Mouse (Mus musculus) NIH3T3 (cell line): ENCODE measurements at regions not wholly inside any gene's neighbourhood (a gene's known extent, or its start where the extent isn't known, plus 50 kb on each side); places are given as distances from the start of the nearest gene placed in this dataset.

Source experiments
- DNase-seq: peaks from one replicate; pipeline ENCODE4 v3.0.0-alpha.2; 2012; ENCODE audit warnings: low read depth

DNA sequence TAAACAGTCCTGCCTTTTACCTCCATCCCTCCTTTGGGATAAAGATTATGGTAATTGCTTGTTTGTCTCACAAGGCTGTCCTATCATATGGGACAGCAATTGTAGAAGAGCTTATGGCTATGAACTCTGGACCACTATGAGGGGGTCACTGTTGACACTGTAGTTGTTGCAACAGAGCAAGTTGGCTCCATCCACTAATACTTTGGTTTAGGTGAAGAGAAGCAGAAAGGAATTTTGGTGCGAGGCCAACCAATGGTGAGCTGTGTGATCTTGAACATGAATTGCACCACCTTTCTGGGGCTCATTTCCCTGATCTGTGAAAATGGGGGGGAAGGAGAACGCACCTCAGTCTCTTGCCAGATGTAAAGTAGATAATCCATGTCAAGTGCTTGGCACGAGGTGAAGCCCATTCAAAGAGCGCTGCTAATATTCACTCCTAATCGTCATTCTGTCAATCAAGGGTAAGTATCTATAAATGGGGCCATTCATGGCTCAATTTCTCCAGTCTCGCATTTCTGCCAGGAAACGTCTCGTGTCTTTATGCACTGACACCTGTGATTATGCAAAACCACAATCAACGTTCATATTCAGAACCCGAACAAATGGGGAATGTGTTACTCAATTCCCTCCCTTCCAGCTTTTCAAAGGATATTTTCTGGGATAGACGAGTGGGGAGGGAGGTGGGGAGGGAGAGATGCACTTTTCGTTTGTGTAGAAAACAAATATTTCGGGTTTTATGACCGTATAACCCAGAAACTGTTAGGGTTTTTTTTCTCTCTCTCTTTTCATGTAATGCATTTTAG lies 133.3 kb upstream of the Jun start:
- peak; percentile 54 for DNase-seq

DNA sequence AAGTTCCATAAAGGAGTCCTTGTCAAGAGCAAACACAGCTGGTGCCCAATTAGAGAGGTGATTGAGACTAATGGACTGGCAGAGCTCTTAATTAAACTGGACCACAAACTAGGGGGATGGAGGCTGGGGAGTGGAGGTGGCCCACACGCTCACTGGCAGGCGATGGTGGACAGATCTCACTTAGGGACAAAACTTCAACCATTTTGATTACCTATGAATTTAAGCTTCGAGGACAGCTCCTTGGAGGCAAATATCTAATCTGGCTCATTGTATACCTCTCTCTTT lies 133.8 kb upstream of the Jun start:
- DNase-seq = no peak

DNA sequence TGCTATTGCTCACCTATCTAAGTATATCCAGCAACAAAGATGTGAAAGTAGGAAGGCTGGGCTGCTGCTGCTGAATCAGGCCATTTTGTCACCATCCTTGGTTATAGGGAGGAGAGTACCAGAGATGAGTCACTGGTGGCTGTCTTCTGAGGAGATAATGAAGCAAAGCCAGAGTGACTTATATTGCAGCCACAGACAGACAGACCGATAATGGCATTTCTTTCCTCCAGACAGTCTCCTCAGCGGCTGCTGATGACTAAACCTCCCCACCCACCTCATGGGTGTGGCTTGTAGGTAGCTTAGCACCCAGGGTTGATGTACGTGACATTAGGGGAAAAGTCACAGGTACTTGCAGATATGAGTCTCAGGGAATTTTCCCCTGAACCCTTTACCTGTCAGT lies 136.1 kb upstream of the Jun start:
- DNase-seq = no peak

- DNase-seq = no peak
These were observed 139.8 kb upstream of the Jun start for GRCm38 (mm10) chr4:95191654-95192406.

- no peak for DNase-seq
These were observed 140.5 kb upstream of the Jun start for GRCm38 (mm10) chr4:95192562-95192961.

- DNase-seq = peak; percentile 82
These were observed 141.0 kb upstream of the Jun start for GRCm38 (mm10) chr4:95193028-95193427.

DNA sequence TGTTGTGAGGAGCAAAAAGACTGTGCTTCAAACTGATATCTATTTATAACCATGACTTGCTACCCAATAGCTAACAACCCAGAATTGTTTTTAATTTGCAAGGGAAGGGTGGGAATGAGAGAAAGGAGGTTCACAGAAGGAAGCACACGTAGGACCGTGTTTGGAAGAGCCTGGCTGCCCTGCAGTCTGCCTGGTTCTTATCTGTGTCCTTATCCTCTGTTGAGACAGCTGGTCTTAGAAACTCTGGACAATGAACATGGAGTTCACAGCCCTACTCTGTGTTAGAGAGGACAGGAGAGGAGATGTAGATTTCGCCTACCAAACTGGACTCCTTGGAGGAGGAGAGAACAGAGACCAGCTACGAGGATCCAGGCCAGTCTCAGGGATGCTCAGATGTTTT lies 141.5 kb upstream of the Jun start:
- no peak for DNase-seq

DNA sequence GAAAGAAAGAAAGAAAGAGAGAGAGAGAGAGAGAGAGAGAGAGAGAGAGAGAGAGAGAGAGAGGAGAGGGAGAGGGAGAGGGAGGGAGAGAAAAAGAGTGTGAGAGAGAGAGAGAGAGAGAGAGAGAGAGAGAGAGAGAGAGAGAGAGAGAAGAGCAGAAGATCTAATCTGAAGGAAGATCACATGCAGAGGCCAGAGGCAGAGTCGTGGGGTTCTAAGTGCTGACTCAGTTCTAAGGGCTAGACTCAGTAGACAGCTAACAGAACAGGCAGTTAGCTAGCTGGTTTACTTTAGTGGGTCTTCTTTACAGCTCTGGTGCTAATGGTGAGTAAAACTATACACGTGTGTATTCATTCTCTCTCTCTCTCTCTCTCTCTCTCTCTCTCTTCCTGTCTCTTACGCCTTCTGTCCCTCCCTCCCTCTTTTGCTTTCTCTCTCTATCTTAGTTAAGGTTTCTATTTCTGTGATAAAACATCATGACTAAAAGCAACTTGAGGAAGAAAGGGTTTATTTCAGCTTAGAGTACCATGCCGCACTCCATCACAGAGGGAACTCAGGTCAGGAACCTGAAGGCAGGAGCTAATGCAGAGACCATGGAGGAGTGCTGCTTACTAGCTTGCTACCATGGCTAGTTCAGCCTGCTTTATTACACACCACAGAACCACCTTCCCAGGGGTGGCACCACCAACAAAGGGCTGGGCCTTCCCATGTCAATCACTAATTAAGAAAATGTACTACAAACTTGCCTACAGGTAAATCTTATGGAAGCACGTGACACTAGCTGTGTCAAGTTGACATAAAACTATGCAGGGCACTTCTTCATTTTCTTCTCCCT lies 142.8 kb upstream of the Jun start:
- DNase-seq = no peak

GRCm38 (mm10) chr4:95196106-95196505 lies 144.1 kb upstream of the Jun start:
- DNase-seq = no peak

GRCm38 (mm10) chr4:95197077-95197711 lies 145.2 kb upstream of the Jun start:
- no peak for DNase-seq

GRCm38 (mm10) chr4:95199394-95199793 lies 147.4 kb upstream of the Jun start:
- no peak for DNase-seq

DNA sequence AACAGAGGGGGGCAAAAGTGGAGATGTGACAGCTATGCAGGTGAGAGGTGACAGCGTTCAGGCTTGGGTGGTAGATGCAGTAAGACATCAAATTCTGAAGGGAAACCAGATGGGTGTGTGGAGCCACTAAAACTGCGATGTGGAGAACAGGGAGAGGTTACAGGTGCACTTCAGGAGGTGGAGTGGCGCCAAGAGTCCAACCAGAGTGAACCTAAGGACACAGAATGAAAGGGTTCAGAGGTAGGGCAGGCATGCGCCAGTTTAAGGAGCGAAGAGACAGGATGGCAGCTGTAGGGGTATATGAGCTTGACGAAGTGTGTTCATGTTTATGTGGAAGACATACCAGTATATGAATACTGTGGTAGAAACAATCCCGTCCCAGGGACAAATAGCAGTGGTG lies 148.1 kb upstream of the Jun start:
- DNase-seq = no peak

DNA sequence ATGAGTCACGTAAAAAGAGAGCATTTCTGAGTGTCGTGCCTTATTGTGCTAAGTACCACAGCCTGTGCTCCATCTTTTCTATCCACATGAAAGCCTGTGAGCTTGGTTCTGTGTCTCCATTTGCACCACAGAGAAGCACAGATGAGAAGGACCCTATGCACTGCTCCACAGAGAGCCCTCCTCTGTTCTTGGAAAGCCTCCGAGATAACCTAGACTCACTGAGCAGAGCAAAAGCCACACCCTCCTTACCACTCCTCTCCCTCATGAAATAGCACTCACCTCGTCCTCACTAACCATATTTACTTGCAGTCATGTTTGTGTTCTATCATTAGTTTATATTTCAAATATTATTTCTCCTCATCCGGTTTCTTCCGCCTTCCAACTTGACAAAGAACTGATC lies 150.5 kb upstream of the Jun start:
- DNase-seq = no peak

- DNase-seq = peak; percentile 87
These were observed 151.6 kb upstream of the Jun start for GRCm38 (mm10) chr4:95203577-95203976.

DNA sequence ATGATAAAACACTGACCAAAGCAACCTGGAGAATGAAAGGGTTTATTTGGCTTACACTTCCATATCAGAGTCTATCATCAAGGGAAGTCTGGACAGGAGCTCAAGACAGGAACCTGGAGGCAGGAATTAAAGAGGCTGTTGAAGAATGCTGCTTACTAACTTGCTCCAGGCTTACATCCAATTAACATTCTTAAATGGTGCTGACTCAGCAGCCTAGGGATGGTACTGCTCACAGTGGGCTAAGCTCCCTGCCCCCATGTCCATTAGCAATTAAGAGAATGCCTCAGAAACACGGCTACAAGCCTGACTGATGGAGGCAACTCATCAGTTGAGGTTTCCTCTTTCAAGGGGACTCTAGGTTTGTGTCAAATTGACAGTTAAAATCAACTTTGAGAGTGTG lies 153.3 kb upstream of the Jun start:
- no peak for DNase-seq

DNA sequence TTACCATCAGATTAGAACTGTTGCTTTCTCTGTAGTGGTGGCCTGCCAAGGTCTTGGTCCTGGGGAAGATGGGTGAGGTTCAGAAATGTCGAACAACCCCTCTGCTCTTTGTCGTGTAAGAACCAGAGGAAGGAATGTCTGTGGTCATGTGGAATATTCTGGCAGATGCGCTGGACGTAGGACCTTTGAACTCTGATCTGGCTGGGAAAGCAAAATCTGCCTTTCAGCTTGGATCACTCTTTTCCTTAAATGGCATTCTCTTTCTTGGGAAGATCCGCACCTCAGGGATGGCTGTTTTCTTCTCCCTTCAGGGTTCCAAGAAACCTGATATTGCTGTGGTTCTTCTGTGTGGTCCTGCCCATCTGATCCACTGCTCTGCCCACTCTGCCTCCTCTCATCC lies 155.8 kb upstream of the Jun start:
- DNase-seq = peak; percentile 50

DNA sequence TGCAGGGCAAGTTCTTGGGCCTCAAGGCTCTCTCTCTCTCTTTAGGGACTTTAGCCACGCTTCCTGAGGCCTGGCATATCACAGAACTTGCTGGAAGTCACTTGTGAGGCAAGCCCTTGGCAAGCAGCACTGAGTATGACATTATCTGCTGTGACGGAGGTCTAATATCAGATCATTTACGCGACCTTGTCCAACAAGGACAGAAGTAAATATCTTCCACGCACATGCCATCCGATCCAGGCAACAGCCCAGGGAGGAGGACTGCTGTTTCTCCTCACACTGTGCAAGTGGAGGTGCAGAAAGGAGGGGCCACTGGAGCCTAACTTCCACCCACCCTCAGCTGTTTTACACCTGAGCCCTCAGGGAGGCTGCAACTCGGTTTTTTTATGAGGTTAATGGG lies 156.8 kb upstream of the Jun start:
- DNase-seq = no peak

DNA sequence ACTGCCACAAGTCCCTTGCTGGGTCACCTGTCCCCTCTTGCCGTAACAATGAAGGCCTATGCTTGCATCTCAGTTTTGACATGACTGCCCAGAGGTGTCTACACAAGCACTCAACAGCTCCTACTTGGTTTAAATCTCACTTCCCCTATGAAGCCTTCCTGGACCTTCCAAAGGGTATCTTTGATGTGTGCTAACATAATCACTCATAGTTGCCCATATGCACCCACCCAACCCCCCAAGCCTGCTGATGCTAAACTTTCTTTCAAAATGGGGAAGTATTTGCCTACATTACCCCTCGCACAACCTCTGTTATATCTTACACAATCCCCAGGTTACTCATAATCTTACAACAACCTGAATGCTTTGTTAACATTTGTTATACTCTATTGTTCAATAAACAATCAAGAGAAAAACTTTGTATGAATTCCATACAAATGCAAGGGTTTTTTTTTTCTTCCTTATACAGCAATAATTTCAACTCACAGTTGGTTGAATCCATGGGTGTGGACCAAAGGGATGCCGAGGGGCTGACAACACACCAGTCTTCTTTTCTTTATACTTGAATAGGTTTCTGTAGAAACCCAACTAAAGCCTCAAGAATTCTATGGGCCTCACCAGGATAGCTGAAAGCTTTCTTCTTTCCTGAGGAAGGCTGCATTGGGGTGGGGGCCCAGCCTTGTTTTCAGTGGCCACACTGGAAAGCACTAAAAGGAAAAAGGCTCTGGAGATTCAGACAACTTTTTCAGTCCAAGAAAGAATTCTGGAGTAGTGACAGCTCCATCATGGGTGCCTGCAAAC lies 157.5 kb upstream of the Jun start:
- no peak for DNase-seq

- no peak for DNase-seq
These were observed 160.5 kb upstream of the Jun start for GRCm38 (mm10) chr4:95212561-95212960.

- no peak for DNase-seq
These were observed 161.0 kb upstream of the Jun start for GRCm38 (mm10) chr4:95213026-95213425.

- no peak for DNase-seq
These were observed 162.0 kb upstream of the Jun start for GRCm38 (mm10) chr4:95214026-95214425.

GRCm38 (mm10) chr4:95215187-95215586 lies 163.2 kb upstream of the Jun start:
- DNase-seq = no peak
